Mouse (Mus musculus): ENCODE data around the gene Nckap5l.

Nckap5l gene

DNA sequence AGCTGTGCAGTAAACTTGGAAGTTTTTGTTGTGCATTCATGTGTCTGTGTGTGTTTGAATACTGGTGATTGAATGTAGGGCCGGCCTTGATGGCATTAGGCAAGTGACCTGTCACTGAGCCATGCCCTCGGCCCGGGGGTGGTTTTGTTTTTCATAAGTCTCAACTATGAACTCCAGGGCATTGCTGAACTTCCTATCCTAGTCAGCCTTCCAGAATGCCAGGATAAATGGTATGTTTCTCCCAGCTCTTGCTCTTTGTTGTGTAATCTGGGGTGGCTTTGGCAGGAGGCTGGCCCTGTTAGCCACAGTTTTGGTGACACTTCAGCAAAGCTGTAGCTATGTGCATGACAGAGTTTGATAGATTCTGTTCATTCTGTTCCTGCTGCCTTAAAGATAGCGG lies 60.7 kb downstream of the Nckap5l start:
- DNase-seq (ENCODE audit: low read depth, low spot score): no peak

- DNase-seq (ENCODE audit: low read depth, low spot score): no peak
These were observed 61.1 kb downstream of the Nckap5l start for GRCm38 (mm10) chr15:99396462-99396861.

DNA sequence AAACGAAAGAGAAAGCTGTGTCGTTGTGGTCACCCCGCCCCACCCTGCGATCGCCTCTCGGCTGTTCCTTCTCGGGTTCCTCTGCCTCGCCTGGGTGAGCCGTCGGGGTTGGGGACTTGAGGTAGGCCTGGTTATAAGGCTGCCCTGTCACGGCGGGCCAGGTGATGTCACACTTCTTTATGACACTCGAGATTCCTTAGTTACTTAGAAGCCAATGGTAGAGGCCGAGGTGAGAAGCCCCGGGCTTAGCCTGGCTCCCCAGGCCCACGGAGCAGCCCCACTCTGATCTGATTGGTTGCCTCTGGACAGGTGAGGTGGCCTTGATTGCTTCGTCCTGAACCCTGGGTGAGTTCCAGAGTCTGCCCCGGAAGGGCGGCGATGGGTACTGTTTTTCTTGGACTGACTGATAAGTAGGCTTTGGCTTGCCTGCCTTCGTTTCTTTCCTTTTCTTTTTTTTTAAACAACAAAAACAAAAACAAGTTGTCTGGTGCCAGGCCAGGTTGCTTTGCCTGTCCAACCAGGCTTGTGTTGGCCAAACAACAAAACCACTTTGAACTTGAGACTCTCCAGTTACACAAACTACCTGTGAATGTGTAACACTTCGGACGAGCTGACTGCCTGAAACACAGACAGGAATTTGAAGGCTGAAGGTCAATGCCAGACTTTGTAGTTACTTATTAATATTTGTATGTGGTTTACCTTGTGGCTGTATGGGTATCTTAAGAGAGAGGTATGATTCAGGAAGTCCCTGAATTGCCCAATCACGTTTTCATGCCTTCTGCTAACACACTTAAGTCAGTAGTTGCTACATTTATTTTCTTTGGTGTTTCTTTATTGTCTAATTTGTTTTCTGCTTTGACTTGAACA lies 63.9 kb downstream of the Nckap5l start:
- DNase-seq (ENCODE audit: low read depth, low spot score): peak; percentile 61

DNA sequence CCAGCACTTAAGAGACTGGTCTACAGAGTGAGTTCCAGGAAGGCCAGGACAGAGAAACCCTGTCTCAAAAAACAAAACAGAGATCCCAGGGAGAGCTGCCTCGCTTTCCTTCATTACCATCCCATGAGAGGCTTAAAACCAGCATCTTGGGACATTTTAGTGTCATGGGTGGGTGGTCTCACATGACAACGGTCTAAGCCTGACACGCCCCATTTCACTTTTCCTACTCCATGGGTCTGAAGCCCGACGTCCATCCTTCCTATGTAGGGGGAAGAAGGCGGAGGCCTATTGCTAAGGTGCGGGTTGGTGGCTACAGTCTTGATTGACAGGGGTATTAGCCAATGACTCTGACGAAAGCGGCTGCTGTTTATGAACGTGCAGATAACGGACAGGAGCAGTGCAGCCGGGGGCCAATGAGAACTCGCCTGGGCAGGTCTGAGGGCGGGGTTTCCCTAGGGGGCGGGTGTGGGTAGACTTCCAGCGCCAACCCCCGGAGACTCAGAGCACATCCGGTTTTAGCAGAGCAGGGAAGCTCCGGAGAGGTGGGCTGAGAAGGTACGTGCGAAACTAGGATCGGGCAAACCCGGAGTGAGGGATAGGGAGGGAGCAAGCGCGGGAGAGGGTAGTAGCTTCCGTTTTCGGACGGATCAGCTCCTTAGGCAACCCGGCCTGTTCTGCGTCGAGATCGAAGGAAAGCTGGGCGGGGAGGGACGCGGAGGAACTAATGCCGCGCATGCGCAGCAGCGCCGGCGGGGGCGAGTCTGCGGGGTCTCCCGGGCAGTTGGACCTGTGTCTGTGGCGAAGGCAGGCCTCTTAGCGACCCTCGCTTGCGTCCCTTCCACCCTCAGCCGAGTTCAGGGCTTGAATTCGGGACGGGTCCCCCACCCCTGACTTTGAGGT lies 64.8 kb downstream of the Nckap5l start, which contains the start of gene Tmbim6:
TSS of gene Tmbim6 (plus strand) at position 397 of the 900 bp plus-strand sequence.
- DNase-seq (ENCODE audit: low read depth, low spot score): peak; percentile 100

- no peak for DNase-seq (ENCODE audit: low read depth, low spot score)
These were observed 65.6 kb downstream of the Nckap5l start for GRCm38 (mm10) chr15:99391975-99392374.

GRCm38 (mm10) chr15:99390472-99391401 lies 66.8 kb downstream of the Nckap5l start:
- DNase-seq (ENCODE audit: low read depth, low spot score): no peak

DNA sequence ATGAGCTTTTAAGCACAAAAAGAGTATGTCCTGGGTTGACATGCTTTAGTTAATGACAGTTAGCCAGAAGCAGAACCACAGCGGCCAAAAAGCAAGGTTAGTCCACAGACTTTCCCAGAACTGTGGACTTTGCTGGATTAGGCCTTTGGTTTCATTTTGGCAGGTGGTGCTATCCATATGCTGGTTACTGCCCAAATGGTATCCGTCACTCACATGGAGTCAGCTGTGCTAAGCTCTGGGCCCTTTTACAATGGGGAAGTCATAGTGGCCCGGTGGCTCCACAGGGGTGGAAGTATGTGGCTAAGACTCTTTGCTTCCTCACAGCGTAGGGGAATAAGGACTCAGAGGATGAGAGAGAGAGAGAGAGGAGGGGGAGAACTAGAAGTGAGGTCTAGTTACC lies 69.6 kb downstream of the Nckap5l start:
- no peak for DNase-seq (ENCODE audit: low read depth, low spot score)

DNA sequence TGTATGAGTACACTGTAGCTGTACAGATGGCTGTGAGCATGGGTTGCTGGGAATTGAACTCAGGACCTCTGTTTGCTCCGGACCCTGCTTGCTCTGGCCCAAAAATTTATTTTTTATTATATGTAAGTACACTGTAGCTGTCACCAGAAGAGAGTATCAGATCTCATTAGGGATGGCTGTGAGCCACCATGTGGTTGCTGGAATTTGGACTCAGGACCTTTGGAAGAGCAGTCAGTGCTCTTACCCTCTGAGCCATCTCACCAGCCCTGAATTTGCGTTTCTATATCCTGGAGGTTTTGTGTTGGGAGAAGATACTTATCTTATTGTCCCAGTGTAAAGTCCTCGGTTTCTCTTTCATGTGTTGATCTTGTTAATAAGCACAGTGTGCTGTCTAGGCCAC lies 70.8 kb downstream of the Nckap5l start:
- DNase-seq (ENCODE audit: low read depth, low spot score): no peak

DNA sequence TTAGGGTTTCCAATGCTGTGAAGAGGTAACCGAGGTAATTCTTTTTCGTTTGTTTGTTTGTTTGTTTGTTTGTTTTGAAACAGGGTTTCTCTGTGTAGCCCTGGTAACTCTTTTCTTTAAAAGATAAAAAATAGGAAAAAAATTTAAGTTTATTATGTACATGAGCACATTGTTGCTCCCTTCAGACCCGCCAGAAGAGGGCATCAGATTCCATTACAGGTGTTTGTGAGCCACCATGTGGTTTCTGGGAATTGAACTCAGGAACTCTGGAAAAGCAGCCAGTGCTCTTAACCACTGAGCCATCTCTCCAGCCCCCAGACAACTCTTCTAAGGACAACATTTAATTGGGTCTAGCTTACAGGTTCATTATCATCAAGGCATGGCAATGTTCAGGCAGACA lies 71.4 kb downstream of the Nckap5l start:
- peak; percentile 49 for DNase-seq (ENCODE audit: low read depth, low spot score)

DNA sequence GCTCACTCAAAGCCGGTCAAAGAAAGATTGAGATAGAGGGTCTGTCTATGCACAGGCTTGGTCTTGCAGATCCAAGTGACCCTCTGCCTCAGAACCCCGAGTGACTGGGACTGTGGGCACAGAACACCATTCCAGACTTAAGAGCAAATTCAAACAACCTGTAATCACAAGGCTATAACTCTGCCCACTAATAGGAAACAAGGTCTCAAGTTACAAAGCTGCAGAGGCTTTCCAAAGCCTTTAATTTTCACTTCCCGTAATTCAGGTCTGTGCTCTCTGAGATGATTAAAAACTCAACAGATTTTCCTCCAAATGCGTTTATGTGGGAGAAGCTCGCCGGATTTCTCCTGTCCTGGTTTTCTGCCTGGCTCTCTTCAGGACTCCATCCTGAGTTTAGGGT lies 73.5 kb downstream of the Nckap5l start:
- no peak for DNase-seq (ENCODE audit: low read depth, low spot score)

DNA sequence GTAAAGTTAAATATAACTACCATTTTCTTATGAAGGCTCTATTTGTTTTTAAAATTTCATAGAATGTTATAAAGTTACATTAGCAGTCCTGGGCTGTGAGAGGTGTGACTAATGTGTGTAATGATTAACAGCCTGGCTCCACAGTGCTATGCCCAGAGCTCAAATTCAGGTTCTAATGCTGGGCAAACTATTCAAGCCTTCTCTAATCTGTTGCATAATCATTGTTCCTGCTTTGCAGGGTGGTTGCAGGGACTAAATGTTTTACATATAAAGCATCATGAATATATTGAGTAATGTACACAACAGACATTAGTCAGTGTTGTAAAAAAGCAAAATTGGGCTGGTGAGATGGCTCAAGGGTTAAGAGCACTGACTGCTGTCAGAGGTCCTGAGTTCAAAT lies 74.7 kb downstream of the Nckap5l start:
- DNase-seq (ENCODE audit: low read depth, low spot score): no peak

DNA sequence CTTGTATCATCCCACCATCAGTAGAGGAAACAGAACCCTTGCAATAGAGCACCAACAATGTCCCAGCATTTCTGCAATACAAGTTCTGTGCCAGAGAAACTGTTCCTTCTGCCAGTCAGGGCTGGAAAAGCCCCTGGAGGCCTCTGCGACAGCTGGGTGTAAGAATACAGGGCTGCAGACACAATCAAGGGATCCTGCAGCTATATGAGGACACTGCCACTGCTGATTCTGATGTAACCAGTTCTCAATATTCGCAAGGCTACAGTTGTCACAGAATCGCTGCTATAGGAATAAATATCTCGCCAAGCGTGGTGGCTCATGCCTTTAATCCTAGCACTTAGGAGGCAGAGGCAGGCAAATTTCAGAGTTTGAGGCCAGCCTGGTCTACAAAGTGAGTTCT lies 81.3 kb downstream of the Nckap5l start:
- no peak for DNase-seq (ENCODE audit: low read depth, low spot score)

DNA sequence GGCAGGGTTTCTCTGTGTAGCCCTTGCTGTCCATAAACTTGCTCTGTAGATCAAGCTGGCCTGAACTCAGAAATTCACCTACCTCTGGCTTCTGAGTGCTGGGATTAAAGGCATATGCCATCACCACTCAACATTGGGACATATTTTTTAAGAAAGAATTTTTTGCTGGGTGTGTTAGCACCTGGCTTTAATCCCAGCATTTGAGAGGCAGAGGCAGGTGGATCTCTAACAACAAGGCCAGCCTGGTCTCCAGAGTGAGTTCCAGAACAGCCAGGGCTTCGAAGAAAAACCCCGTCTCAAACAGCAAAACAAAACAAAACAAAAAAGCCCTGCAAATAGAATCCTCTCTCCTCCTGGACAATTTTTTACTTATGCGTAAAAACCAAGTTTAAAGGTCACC lies 82.0 kb downstream of the Nckap5l start:
- DNase-seq (ENCODE audit: low read depth, low spot score): no peak

DNA sequence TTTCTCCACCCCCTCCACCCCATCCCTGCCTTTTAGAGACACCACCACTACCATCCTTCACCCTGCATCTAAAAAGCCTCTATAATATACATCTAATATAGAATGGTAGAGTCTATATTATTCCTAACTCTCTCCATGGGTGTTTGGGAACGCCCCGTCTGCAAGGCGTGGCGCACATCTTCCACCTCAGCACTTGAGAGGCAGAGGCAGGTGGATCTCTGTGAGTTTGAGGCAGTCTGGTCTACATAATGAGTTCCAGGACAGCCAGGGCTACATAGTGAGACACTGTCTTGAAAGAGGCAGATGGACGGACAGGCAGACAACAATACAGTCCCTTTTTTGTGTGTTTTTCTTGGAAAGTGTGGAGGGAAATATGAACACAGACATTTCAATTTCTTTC lies 82.5 kb downstream of the Nckap5l start:
- no peak for DNase-seq (ENCODE audit: low read depth, low spot score)

- DNase-seq (ENCODE audit: low read depth, low spot score): no peak
These were observed 84.8 kb downstream of the Nckap5l start for GRCm38 (mm10) chr15:99372761-99373160.

All from 3T3-L1 (cell line).